Mouse (Mus musculus) lung, embryonic 14.5 days (tissue): Measurements from ENCODE around the gene C2. TPM values are rescaled to one million over a fixed set of nuclear protein-coding genes. Genes with fewer than 3 reads are reported as not detected.

Source experiments
- ATAC-seq: fragments of 200-750 bp; cut with Nextera tagmentation; 2 replicates; pipeline ENCODE4 v1.8.0; 2017; ENCODE audit warnings: mild to moderate bottlenecking, moderate TSS enrichment, moderate library complexity; ENCODE audit not compliant: insufficient read depth
- DNase-seq: peaks from one replicate; pipeline ENCODE4 v3.0.0-alpha.2; 2015
- H3K27ac ChIP-seq: fragments of 300-500 bp; sonication (generic); 2 replicates; pipeline ENCODE4 v1.5.1; 2014; ENCODE audit warnings: low read depth, mild to moderate bottlenecking, moderate library complexity
- H3K27me3 ChIP-seq: fragments of 300-500 bp; sonication (generic); 2 replicates; pipeline ENCODE4 v1.6.1; 2014; ENCODE audit warnings: low read length, control low read depth; ENCODE audit not compliant: insufficient read depth
- H3K36me3 ChIP-seq: fragments of 300-500 bp; sonication (generic); 2 replicates; pipeline ENCODE4 v1.6.1; 2014; ENCODE audit warnings: control low read depth; ENCODE audit not compliant: insufficient read depth
- H3K4me1 ChIP-seq: fragments of 300-500 bp; sonication (generic); 2 replicates; pipeline ENCODE4 v1.6.1; 2014; ENCODE audit warnings: antibody characterized with exemption, control low read depth; ENCODE audit not compliant: insufficient read depth
- H3K4me2 ChIP-seq: fragments of 300-500 bp; sonication (generic); 2 replicates; pipeline ENCODE4 v1.6.1; 2014; ENCODE audit warnings: mild to moderate bottlenecking
- H3K4me3 ChIP-seq: fragments of 300-500 bp; sonication (generic); 2 replicates; pipeline ENCODE4 v1.5.1; 2014; ENCODE audit warnings: low read depth, low read length
- H3K9ac ChIP-seq: fragments of 300-500 bp; sonication (generic); 2 replicates; pipeline ENCODE4 v1.6.1; 2014
- H3K9me3 ChIP-seq: fragments of 300-500 bp; sonication (generic); 2 replicates; pipeline ENCODE4 v1.6.1; 2016; ENCODE audit warnings: low read depth, low read length, control low read depth
- CTCF ChIP-seq: IDR thresholded peaks from 2 replicates; pipeline ENCODE4 v1.5.1; 2016; ENCODE audit warnings: antibody characterized with exemption, low read depth
- WGBS: fragments of 180-500 bp; shearing (Covaris S2); extraction: QIAGEN DNeasy Blood & Tissue Kit; methylation state at CpG from one replicate; pipeline ENCODE4 v1.1.7; 2014; 5-methylcytosine and 5-hydroxymethylcytosine counted together
- polyA plus RNA-seq: library from polyadenylated mRNA; unstranded; fragments of >200 nt; fragmentation: Nextera tagmentation; extraction: Ambion mirVana; gene quantifications from 2 replicates; pipeline ENCODE4 v1.2.1, GENCODE M21; 2014

Gene C2
- polyA plus RNA-seq, 1 experiment from 2014 or later = 1.4 TPM

DNA sequence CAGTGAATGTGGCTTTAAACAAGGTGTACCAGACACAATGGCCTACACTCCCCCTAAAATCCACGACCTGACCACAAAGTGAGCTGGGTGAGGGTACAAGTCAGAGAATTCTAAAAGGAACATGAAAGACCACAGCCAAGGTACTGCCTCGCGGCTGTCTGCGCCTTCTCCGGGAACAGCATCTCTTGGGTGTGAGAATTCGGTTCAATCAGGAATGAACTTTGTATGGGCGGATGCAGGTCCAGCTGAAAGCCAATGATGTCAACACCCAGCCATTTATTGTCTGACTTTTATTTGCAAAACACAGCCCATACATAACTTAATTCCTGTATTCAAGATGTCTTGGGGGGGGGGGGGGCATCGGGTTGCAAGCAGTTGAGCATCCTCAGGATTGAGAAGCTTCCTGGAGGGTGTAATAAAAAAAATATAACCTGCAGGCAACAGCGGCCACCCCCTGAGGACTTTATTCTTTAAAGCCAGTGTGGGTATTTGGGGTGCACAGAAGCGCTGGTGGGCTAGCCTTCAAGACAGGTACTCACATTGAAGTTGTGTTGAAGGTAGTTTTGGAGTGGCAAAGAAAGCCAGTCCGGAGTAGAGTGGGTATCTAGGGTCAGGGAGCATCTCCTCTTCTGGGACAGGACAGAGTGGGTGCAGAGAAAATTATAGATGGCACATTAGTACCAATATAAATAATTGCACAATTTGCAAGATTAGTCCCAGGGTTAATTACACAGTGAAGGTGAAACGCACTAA lies 4.8 kb downstream of the C2 start:
- Histone ChIP-seq H3K9me3 (no peaks in the 10 kb centered on the region), H3K4me3 (no peak overlapping the region), H3K9ac (no peak overlapping the region), H3K27me3 (no peaks in the 10 kb centered on the region), H3K4me2 (peak overlapping the region; percentile 86), H3K4me1 (peaks cover 6% of the 10 kb centered on the region; the same call in 1 of the 2 replicates), H3K36me3 (peaks cover 12% of the 10 kb centered on the region), H3K27ac (peak overlapping the region; percentile 92; the same call in 1 of the 2 replicates)
- TF ChIP-seq CTCF = no peak
- ATAC-seq = no peak
- DNase-seq = no peak
- WGBS = 64% methylated on average over 12 of the region's 12 CpGs

DNA sequence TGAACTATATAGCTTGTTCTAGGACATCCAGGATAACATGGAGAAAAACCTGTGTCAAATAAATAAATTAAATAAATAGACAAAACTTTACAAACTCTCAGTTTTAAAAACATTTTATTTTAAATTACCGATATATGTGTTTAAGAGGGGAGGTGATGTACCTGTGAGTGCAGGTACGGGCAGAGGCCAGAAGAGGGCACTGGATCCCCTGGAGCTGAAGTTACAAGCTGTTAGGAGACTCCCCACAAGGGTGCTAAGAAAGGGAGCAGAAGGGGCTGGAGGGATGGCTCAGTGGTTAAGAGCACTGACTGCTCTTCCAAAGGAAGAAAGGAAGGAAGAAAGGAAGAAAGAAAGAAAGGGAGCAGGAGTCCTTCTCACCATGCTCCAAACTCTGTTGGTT lies 6.7 kb downstream of the C2 start:
- WGBS = 85% methylated on average over 2 of the region's 2 CpGs
- Histone ChIP-seq H3K27ac (no peak overlapping the region), H3K4me3 (no peak overlapping the region), H3K27me3 (no peaks in the 10 kb centered on the region), H3K9ac (no peak overlapping the region), H3K4me2 (no peak overlapping the region), H3K9me3 (no peaks in the 10 kb centered on the region), H3K4me1 (peaks cover 1% of the 10 kb centered on the region; the same call in 1 of the 2 replicates), H3K36me3 (peaks cover 9% of the 10 kb centered on the region)
- DNase-seq (no peak), ATAC-seq (no peak)
- TF ChIP-seq CTCF = no peak; the same call in 1 of the 2 replicates

- no peak for ATAC-seq
- Histone ChIP-seq H3K9me3 (no peaks in the 10 kb centered on the region), H3K36me3 (no peaks in the 10 kb centered on the region), H3K4me3 (no peak overlapping the region), H3K9ac (no peak overlapping the region), H3K27me3 (no peaks in the 10 kb centered on the region), H3K27ac (no peak overlapping the region), H3K4me1 (no peaks in the 10 kb centered on the region), H3K4me2 (no peak overlapping the region)
- DNase-seq = no peak
- no peak for TF ChIP-seq CTCF
- WGBS = 81% methylated on average over 12 of the region's 12 CpGs
Measured at GRCm38 (mm10) chr17:34890074-34890743, 7.9 kb downstream of the C2 start.

- H3K27me3 ChIP-seq = no peaks in the 10 kb centered on the region
- DNase-seq = no peak
- H3K9ac ChIP-seq = no peak overlapping the region
- no peak for TF ChIP-seq CTCF
- 82% methylated on average over 5 of the region's 5 CpGs for WGBS
- H3K4me2 ChIP-seq = no peak overlapping the region
- no peak overlapping the region for H3K4me3 ChIP-seq
- ATAC-seq = no peak
- H3K36me3 ChIP-seq = no peaks in the 10 kb centered on the region
- H3K4me1 ChIP-seq = no peaks in the 10 kb centered on the region
- H3K9me3 ChIP-seq = no peaks in the 10 kb centered on the region
- no peak overlapping the region for H3K27ac ChIP-seq
Measured at GRCm38 (mm10) chr17:34887942-34888341, 10.1 kb downstream of the C2 start.

DNA sequence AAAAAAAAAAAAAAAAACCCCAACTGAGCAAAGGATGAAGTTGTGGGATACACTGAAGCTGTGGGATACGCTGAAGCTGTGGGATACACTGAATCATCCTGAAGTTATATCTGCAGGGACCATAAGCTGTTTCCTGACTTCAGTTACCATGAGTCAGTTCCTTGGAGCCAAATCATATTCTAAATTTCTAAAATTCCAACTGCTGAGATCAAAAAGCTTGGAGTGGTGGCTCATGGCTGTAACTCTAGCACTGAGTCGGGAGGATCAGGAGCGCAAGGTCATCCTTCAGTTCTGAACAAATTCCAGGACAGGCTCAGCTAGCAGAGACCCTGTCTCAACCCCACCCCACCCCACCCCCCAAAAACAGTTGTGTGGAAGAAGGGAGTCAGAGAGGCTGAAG lies 12.4 kb downstream of the C2 start:
- Histone ChIP-seq H3K4me1 (no peaks in the 10 kb centered on the region), H3K9me3 (no peaks in the 10 kb centered on the region), H3K27me3 (no peaks in the 10 kb centered on the region), H3K36me3 (no peaks in the 10 kb centered on the region), H3K4me3 (no peak overlapping the region), H3K27ac (no peak overlapping the region), H3K4me2 (no peak overlapping the region), H3K9ac (no peak overlapping the region)
- no peak for ATAC-seq
- 58% methylated on average over 3 of the region's 3 CpGs for WGBS
- DNase-seq = no peak
- TF ChIP-seq CTCF = no peak

- no peaks in the 10 kb centered on the region for H3K9me3 ChIP-seq
- no peaks in the 10 kb centered on the region for H3K27me3 ChIP-seq
- no peak overlapping the region for H3K4me2 ChIP-seq
- WGBS = 82% methylated on average over 6 of the region's 6 CpGs
- no peak overlapping the region for H3K4me3 ChIP-seq
- TF ChIP-seq CTCF = no peak
- ATAC-seq (no peak), DNase-seq (no peak)
- no peak overlapping the region for H3K9ac ChIP-seq
- H3K4me1 ChIP-seq = no peaks in the 10 kb centered on the region
- H3K27ac ChIP-seq = no peak overlapping the region
- H3K36me3 ChIP-seq = no peaks in the 10 kb centered on the region
Measured at GRCm38 (mm10) chr17:34884704-34885103, 13.4 kb downstream of the C2 start.

- Histone ChIP-seq H3K27me3 (no peaks in the 10 kb centered on the region), H3K4me2 (no peak overlapping the region), H3K27ac (no peak overlapping the region), H3K36me3 (no peaks in the 10 kb centered on the region), H3K4me1 (no peaks in the 10 kb centered on the region), H3K9ac (no peak overlapping the region), H3K4me3 (no peak overlapping the region), H3K9me3 (no peaks in the 10 kb centered on the region)
- 56% methylated on average over 3 of the region's 3 CpGs for WGBS
- no peak for ATAC-seq
- no peak for TF ChIP-seq CTCF
- DNase-seq = no peak
Measured at GRCm38 (mm10) chr17:34883332-34883731, 14.7 kb downstream of the C2 start.
